Comparison of ENCODE assay signal across 18 mouse cellular contexts in genomic region chr7:46556358-46557118, GRCm38 (mm10).
DNase-seq lines count a peak whose midpoint lies in the region; ATAC-seq and TF ChIP-seq lines count a peak whose summit lies in the region.
"Had no signal": no experiment of that assay in that cellular context is flagged by ENCODE, and none has a peak within 500 bp of the region (broad histone marks: within the 10 kb centered on the region; RNA-seq: fewer than 3 reads in every experiment).

No protein-coding gene starts in this region.

- H3K4me1 ChIP-seq in neural tube, embryonic 11.5 days (ENCODE audit: control insufficient read depth, insufficient read depth, low read length), result peaks cover 10% of the 10 kb centered on the region; the same call in 1 of the 2 replicates
- H3K4me1 ChIP-seq in hindbrain, embryonic 10.5 days (replicated peaks), result peaks cover 49% of the 10 kb centered on the region
- H3K4me1 ChIP-seq in midbrain, embryonic 13.5 days (replicated peaks), result peaks cover 51% of the 10 kb centered on the region
- H3K4me1 ChIP-seq: kidney, embryonic 15.5 days; limb, embryonic 13.5 days had no signal

- ATAC-seq in neural tube, embryonic 11.5 days (ENCODE audit: insufficient read depth, low FRiP score, low TSS enrichment), result peak; percentile 80; the same call in 1 of the 2 replicates
- peak; percentile 91 for ATAC-seq in midbrain, embryonic 13.5 days
- ATAC-seq: liver, postnatal 0 days had no signal

- H3K27ac ChIP-seq in neural tube, embryonic 11.5 days (ENCODE audit: low read depth, low read length), result no peak overlapping the region
- peak overlapping the region; percentile 84 for H3K27ac ChIP-seq in hindbrain, embryonic 10.5 days
- H3K27ac ChIP-seq in midbrain, embryonic 13.5 days, result peak overlapping the region; percentile 69
- no peak overlapping the region for H3K27ac ChIP-seq in layer of hippocampus, adult 2 months
- H3K27ac ChIP-seq: embryonic facial prominence, embryonic 13.5 days; heart, embryonic 10.5 days; kidney, embryonic 15.5 days; limb, embryonic 13.5 days had no signal

- TF ChIP-seq CTCF in layer of hippocampus, adult 2 months (conservative IDR thresholded peaks at IDR 0.05), result no peak

- H3K27me3 ChIP-seq in neural tube, embryonic 11.5 days (ENCODE audit: control insufficient read depth, insufficient read depth, low read length), result no peaks in the 10 kb centered on the region
- no peaks in the 10 kb centered on the region for H3K27me3 ChIP-seq in hindbrain, embryonic 10.5 days (ENCODE audit: insufficient read depth, poor library complexity, severe bottlenecking)
- H3K27me3 ChIP-seq in midbrain, embryonic 13.5 days, result no peaks in the 10 kb centered on the region
- H3K27me3 ChIP-seq: embryonic facial prominence, embryonic 13.5 days; kidney, embryonic 15.5 days; limb, embryonic 13.5 days had no signal

- 53% methylated on average over 13 of the region's 13 CpGs for WGBS in neural tube, embryonic 11.5 days
- 48% methylated on average over 13 of the region's 13 CpGs for WGBS in hindbrain, embryonic 10.5 days
- WGBS in midbrain, embryonic 13.5 days, result 33% methylated on average over 13 of the region's 13 CpGs

- H3K4me2 ChIP-seq in neural tube, embryonic 11.5 days (ENCODE audit: low read depth), result no peak overlapping the region; the same call in 1 of the 2 replicates
- H3K4me2 ChIP-seq in midbrain, embryonic 13.5 days (replicated peaks), result no peak overlapping the region
- H3K4me2 ChIP-seq: embryonic facial prominence, embryonic 13.5 days; kidney, embryonic 15.5 days; limb, embryonic 13.5 days had no signal

- no peaks in the 10 kb centered on the region for H3K36me3 ChIP-seq in neural tube, embryonic 11.5 days (ENCODE audit: control insufficient read depth, insufficient read depth, low read length)
- H3K36me3 ChIP-seq in hindbrain, embryonic 10.5 days, result no peaks in the 10 kb centered on the region
- no peaks in the 10 kb centered on the region for H3K36me3 ChIP-seq in midbrain, embryonic 13.5 days
- H3K36me3 ChIP-seq: embryonic facial prominence, embryonic 13.5 days; heart, embryonic 10.5 days; kidney, embryonic 15.5 days; limb, embryonic 13.5 days had no signal

- intact Hi-C loops in gastrocnemius, postnatal 36 days (cut with DNase I), result no loop called here
- intact Hi-C loops in gastrocnemius, postnatal 14 days (cut with DNase I; ENCODE audit: low total_unique reads), result no loop called here

- DNase-seq in neural tube, embryonic 11.5 days (ENCODE audit: low spot score), result peak; percentile 47
- DNase-seq in neural tube, embryonic 10.5 days (ENCODE audit: extremely low spot score, low spot score), result no peak
- DNase-seq in hindbrain, embryonic 10.5 days (ENCODE audit: low spot score), result peak; percentile 52
- no peak for DNase-seq in layer of hippocampus, adult 2 months (ENCODE audit: low spot score in 2 of 2)
- no peak for DNase-seq in gastrocnemius, postnatal 36 days
- no peak for DNase-seq in layer of hippocampus, adult 9-11 months
- DNase-seq in gastrocnemius, postnatal 14 days, result no peak
- DNase-seq: cerebellum, adult 11 months; heart, postnatal 4 days; liver, postnatal 0 days; right cerebral cortex, adult 18-20 months; thymus, adult 2 months had no signal

- H3K9ac ChIP-seq in neural tube, embryonic 11.5 days (ENCODE audit: low read length), result peak overlapping the region; percentile 22; the same call in 1 of the 2 replicates
- H3K9ac ChIP-seq in midbrain, embryonic 13.5 days (replicated peaks), result no peak overlapping the region
- H3K9ac ChIP-seq: embryonic facial prominence, embryonic 13.5 days; kidney, embryonic 15.5 days; limb, embryonic 13.5 days; liver, postnatal 0 days had no signal

- no peak overlapping the region for H3K4me3 ChIP-seq in neural tube, embryonic 11.5 days (ENCODE audit: low read depth, low read length)
- no peak overlapping the region for H3K4me3 ChIP-seq in hindbrain, embryonic 10.5 days
- H3K4me3 ChIP-seq in midbrain, embryonic 13.5 days (replicated peaks), result no peak overlapping the region
- no peak overlapping the region for H3K4me3 ChIP-seq in layer of hippocampus, adult 2 months
- H3K4me3 ChIP-seq: embryonic facial prominence, embryonic 13.5 days; heart, embryonic 10.5 days; kidney, embryonic 15.5 days; limb, embryonic 13.5 days had no signal

- H3K9me3 ChIP-seq in neural tube, embryonic 11.5 days (ENCODE audit: control insufficient read depth, low read length), result no peaks in the 10 kb centered on the region
- H3K9me3 ChIP-seq in hindbrain, embryonic 10.5 days, result no peaks in the 10 kb centered on the region
- no peaks in the 10 kb centered on the region for H3K9me3 ChIP-seq in midbrain, embryonic 13.5 days
- H3K9me3 ChIP-seq: embryonic facial prominence, embryonic 13.5 days; G1E; heart, embryonic 10.5 days; kidney, embryonic 15.5 days; limb, embryonic 13.5 days had no signal

Comparison
In these comparisons a context has a peak if more than half of its experiments do, and no peak if none do; other contexts are left out.
1. DNase-seq: peak in neural tube, embryonic 11.5 days (single experiment) and hindbrain, embryonic 10.5 days (single experiment); none in neural tube, embryonic 10.5 days (single experiment), layer of hippocampus, adult 2 months (0 of 2), gastrocnemius, postnatal 36 days (0 of 2), layer of hippocampus, adult 9-11 months (single experiment) and gastrocnemius, postnatal 14 days (single experiment).
2. H3K27ac ChIP-seq: peak in hindbrain, embryonic 10.5 days (single experiment) and midbrain, embryonic 13.5 days (single experiment); none in neural tube, embryonic 11.5 days (single experiment) and layer of hippocampus, adult 2 months (single experiment).